Mouse (Mus musculus) heart, embryonic 13.5 days (tissue): ENCODE data around the gene Stat5b. TPM values are rescaled to one million over a fixed set of nuclear protein-coding genes. Genes with fewer than 3 reads are reported as not detected.

Experiments used
- ATAC-seq: fragments of 200-750 bp; cut with Nextera tagmentation; 2 replicates; pipeline ENCODE4 v1.8.0; 2017; ENCODE audit warnings: moderate TSS enrichment; ENCODE audit not compliant: insufficient number of reproducible peaks, low FRiP score, low TSS enrichment; ENCODE audit errors: extremely low read depth
- H3K27ac ChIP-seq: fragments of 300-500 bp; sonication (generic); replicated peaks from 2 replicates; pipeline ENCODE4 v1.5.1; 2015; ENCODE audit warnings: moderate library complexity, mild to moderate bottlenecking, inconsistent platforms
- H3K27me3 ChIP-seq: fragments of 300-500 bp; sonication (generic); replicated peaks from 2 replicates; pipeline ENCODE4 v1.6.1; 2015; ENCODE audit warnings: mild to moderate bottlenecking, inconsistent platforms
- H3K36me3 ChIP-seq: fragments of 300-500 bp; sonication (generic); 2 replicates; pipeline ENCODE4 v1.6.1; 2015; ENCODE audit warnings: mild to moderate bottlenecking, inconsistent platforms
- H3K4me1 ChIP-seq: fragments of 300-500 bp; sonication (generic); 2 replicates; pipeline ENCODE4 v1.6.1; 2015; ENCODE audit warnings: inconsistent platforms
- H3K4me2 ChIP-seq: fragments of 300-500 bp; sonication (generic); 2 replicates; pipeline ENCODE4 v1.6.1; 2015; ENCODE audit warnings: inconsistent platforms, mild to moderate bottlenecking, moderate library complexity
- H3K4me3 ChIP-seq: fragments of 300-500 bp; sonication (generic); 2 replicates; pipeline ENCODE4 v1.5.1; 2015; ENCODE audit warnings: moderate library complexity, mild to moderate bottlenecking, inconsistent platforms
- H3K9ac ChIP-seq: fragments of 300-500 bp; sonication (generic); 2 replicates; pipeline ENCODE4 v1.6.1; 2015; ENCODE audit warnings: inconsistent platforms, mild to moderate bottlenecking, moderate library complexity
- H3K9me3 ChIP-seq: fragments of 300-500 bp; sonication (generic); 2 replicates; pipeline ENCODE4 v1.6.1; 2016; ENCODE audit warnings: inconsistent platforms
- WGBS: fragments of 180-500 bp; shearing (Covaris S2); methylation state at CpG from one replicate; pipeline ENCODE4 v1.1.7; 2015; ENCODE audit warnings: mixed read lengths; 5-methylcytosine and 5-hydroxymethylcytosine counted together
- polyA plus RNA-seq: library from polyadenylated mRNA; unstranded; fragments of >200 nt; fragmentation: Nextera tagmentation; extraction: Ambion mirVana; gene quantifications from 2 replicates; pipeline ENCODE4 v1.2.1, GENCODE M21; 2015

The Stat5b gene
- polyA plus RNA-seq, 1 experiment from 2014 or later: 27.0 TPM

DNA sequence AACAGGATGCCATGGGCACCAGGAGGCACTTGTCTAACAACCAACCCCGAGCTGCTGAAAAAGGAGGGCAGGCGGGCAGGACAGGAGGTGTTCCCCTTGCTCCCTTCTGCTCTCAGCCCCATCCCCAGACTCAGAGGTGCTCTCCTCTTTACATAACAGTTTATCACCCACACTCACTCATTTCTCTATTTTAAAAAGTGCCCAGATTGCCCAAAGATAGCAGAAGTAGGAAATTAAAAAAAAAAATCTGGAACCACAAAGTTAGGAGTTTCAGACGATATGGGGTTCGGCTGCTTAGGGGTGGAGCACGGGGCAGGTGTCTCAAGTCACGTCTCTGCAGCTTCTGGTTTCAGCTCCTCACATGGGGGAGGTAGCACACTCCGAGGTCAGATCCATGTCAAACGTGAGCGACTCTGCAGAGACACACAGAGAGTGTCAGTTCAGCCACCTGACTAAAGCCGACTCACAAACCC, 37.9 kb upstream of the Stat5b start:
- Histone ChIP-seq H3K4me1 (peaks cover 50% of the 10 kb centered on the region), H3K9ac (no peak overlapping the region), H3K27me3 (no peaks in the 10 kb centered on the region), H3K36me3 (peaks cover 88% of the 10 kb centered on the region), H3K4me3 (no peak overlapping the region), H3K27ac (no peak overlapping the region), H3K9me3 (no peaks in the 10 kb centered on the region), H3K4me2 (no peak overlapping the region)
- ATAC-seq: no peak
- WGBS: 63% methylated on average over 10 of the region's 10 CpGs

DNA sequence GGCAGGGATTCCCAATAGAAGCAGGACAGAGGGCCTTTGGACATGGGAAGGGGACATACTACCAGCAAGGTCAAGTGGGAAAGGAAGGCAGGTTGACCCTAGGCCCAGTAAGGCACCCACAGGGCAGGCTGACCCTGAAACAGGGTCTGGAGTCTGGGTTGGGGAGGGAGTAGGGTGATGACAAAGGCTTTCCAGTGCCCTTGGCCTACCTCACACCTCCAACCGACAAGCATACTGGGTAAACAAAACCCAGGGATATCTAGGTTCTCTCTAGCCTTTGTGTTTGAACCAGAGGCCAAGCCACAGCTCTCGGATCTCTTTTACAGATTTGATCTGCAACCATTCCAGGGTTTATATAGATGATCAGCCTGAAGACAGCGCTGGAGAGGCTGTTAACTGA, 37.2 kb upstream of the Stat5b start:
- Histone ChIP-seq H3K9ac (no peak overlapping the region), H3K4me3 (no peak overlapping the region), H3K9me3 (no peaks in the 10 kb centered on the region), H3K27me3 (no peaks in the 10 kb centered on the region), H3K4me2 (no peak overlapping the region), H3K27ac (no peak overlapping the region), H3K36me3 (peaks cover 83% of the 10 kb centered on the region), H3K4me1 (peaks cover 45% of the 10 kb centered on the region)
- no peak for ATAC-seq
- 68% methylated on average over 3 of the region's 3 CpGs for WGBS

DNA sequence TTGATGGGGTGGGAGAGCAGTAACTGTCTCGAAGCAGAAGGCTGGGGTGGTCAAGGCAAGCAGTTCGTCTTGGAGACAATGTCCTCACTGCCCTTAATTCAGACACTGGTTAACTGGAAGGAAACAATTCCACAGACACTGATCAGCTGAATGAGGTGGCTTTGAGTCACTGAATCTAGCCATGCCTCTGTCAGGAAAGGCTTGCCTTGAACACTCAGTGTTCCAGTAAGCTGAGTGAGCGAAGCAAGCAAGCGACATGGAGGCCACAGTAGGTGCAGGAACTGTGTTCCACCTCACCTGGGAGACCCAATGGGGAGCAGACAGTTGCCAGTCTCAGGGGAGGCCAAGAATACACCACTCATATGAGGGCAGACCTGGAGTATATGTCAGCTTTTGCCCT, 36.7 kb upstream of the Stat5b start:
- Histone ChIP-seq H3K36me3 (peaks cover 77% of the 10 kb centered on the region), H3K9me3 (no peaks in the 10 kb centered on the region), H3K27ac (no peak overlapping the region), H3K27me3 (no peaks in the 10 kb centered on the region), H3K4me1 (peaks cover 40% of the 10 kb centered on the region), H3K9ac (peak overlapping the region; percentile 59; the same call in 1 of the 2 replicates), H3K4me3 (no peak overlapping the region), H3K4me2 (no peak overlapping the region)
- no peak for ATAC-seq
- WGBS: 81% methylated on average over 4 of the region's 4 CpGs

DNA sequence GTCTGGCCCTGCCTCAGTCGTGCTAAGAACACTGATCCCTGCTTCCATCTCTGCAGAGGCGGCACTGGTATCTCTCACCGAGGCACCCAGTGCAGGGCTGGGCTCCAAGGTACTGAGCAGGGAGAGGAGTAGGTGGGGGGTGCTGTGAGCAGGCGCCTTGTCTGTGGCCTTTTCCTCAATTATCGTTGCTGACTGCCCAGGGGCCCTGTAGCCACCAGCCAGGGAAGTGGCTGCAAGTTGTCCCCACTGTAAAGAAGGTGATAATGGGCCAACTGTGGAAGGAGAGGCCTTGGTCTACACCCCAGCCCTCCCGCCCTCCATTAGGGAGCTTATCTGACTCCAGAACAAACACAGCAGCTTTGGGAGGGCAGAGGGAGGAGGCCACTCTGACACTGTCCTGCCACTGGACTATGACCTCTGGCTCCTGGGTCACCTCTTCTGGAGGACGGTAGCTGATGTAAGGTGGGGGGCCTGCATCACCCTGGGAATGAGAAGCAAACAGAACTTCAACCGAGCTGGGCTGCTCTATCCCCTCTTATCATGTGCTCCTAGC, 35.7 kb upstream of the Stat5b start:
- peaks cover 31% of the 10 kb centered on the region for H3K4me1 ChIP-seq
- ATAC-seq: peak; percentile 56
- no peak overlapping the region; the same call in 1 of the 2 replicates for H3K4me2 ChIP-seq
- peak overlapping the region; percentile 59 for H3K9ac ChIP-seq
- peak overlapping the region; percentile 53 for H3K27ac ChIP-seq
- H3K9me3 ChIP-seq: no peaks in the 10 kb centered on the region
- H3K27me3 ChIP-seq: no peaks in the 10 kb centered on the region
- WGBS: 23% methylated on average over 8 of the region's 8 CpGs
- H3K4me3 ChIP-seq: no peak overlapping the region
- peaks cover 68% of the 10 kb centered on the region for H3K36me3 ChIP-seq

DNA sequence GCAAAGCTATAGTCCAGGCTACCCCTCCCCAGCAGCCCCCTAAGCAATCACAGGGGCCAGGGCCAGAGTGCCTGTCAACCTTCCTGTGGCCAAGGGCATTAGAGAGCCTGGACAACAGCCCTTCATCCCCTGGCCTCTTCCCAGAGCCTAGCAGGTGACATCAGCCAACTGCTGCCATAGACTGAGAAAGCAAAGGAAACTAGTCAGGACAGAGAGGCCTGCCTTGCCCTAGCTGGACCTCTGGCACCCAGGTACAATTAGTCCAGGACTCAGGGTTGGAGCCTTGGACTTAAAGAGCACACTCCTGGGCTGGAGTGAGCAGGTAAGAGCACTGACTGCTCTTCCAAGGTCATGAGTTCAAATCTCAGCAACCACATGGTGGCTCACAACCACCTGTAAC, 34.9 kb upstream of the Stat5b start:
- Histone ChIP-seq H3K27ac (no peak overlapping the region), H3K36me3 (peaks cover 63% of the 10 kb centered on the region), H3K4me1 (peaks cover 32% of the 10 kb centered on the region), H3K4me3 (no peak overlapping the region), H3K27me3 (no peaks in the 10 kb centered on the region), H3K9ac (no peak overlapping the region), H3K4me2 (no peak overlapping the region), H3K9me3 (no peaks in the 10 kb centered on the region)
- no peak for ATAC-seq

DNA sequence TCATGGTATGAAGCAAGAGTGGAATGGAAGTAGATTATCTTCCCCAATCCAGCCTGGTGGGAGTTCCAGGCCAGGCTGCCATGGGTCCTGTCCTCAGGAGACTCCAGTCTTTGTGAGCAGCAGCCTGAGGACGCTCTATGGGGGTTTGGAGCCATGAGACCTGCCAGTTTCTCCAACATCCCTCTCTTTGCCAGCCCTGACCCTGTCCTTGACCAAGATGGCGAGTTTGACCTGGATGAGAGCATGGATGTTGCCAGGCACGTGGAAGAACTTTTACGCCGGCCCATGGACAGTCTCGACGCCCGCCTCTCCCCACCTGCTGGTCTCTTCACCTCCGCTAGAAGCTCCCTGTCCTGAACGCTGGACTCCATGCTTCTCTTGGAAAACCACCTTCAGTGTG, 33.1 kb upstream of the Stat5b start:
- ATAC-seq: no peak

DNA sequence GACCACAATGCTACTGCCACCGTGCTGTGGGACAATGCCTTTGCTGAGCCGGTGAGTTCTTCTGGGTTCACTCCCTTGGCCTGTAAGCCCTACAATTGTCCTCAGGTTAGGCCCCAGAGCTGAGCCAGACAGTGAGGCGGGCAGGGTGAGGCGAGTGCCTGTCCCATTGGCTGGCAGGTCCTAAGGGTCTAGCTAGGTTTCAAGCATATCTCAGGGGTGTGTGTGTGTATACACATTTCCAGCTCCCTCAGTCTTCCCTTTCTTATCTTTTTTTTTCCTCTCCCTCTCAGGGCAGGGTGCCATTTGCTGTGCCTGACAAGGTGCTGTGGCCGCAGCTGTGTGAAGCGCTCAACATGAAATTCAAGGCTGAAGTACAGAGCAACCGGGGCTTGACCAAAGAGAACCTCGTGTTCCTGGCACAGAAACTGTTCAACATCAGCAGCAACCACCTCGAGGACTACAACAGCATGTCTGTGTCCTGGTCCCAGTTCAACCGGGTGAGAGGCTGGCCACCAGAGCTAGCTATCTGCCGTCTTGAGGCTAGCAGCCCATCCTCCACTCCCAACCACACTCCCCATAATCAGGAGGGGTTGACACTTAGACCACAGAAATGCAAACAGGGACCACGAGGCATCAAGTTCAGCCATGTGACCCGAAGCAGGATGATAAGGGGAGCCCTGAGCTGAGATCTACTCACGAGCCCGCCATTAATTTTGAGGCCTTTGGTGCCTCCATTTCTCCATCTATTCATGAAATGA, 29.0 kb upstream of the Stat5b start:
- H3K36me3 ChIP-seq: peaks cover 26% of the 10 kb centered on the region
- 72% methylated on average over 15 of the region's 15 CpGs for WGBS
- H3K4me2 ChIP-seq: no peak overlapping the region
- no peaks in the 10 kb centered on the region for H3K27me3 ChIP-seq
- no peak for ATAC-seq
- H3K27ac ChIP-seq: no peak overlapping the region
- peaks cover 7% of the 10 kb centered on the region; the same call in 1 of the 2 replicates for H3K4me1 ChIP-seq
- no peak overlapping the region for H3K4me3 ChIP-seq
- H3K9me3 ChIP-seq: no peaks in the 10 kb centered on the region
- H3K9ac ChIP-seq: no peak overlapping the region

More for the DNA sequence above, 33.1 kb upstream of the Stat5b start:
- H3K27me3 ChIP-seq: no peaks in the 10 kb centered on the region
- H3K4me2 ChIP-seq: no peak overlapping the region
- peaks cover 49% of the 10 kb centered on the region for H3K36me3 ChIP-seq
- H3K9ac ChIP-seq: no peak overlapping the region
- peaks cover 28% of the 10 kb centered on the region for H3K4me1 ChIP-seq
- WGBS: 92% methylated on average over 10 of the region's 10 CpGs
- no peaks in the 10 kb centered on the region for H3K9me3 ChIP-seq
- no peak overlapping the region for H3K4me3 ChIP-seq
- no peak overlapping the region for H3K27ac ChIP-seq

DNA sequence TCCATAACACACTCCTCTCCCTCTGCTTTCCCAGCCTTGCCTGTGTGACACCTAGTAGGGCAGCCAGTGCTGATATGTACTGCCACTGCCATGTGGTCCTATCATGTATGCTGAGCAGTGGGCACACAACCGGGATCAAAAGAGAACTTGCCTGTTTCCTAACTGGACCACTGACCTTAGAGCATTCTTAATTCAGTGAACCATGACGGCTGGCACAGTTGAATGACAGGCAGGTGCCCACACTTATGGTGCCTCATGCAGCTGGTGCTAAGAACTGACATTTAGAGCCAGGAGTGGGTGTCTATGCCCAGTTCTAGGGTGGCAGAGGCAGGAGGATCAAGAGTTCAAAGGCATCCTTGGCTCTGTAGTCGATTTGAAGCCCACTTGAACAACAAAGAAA, 25.2 kb upstream of the Stat5b start:
- Histone ChIP-seq H3K27me3 (no peaks in the 10 kb centered on the region), H3K9me3 (no peaks in the 10 kb centered on the region), H3K27ac (no peak overlapping the region), H3K4me2 (no peak overlapping the region), H3K36me3 (peaks cover 18% of the 10 kb centered on the region), H3K4me1 (peaks cover 4% of the 10 kb centered on the region; the same call in 1 of the 2 replicates), H3K4me3 (no peak overlapping the region), H3K9ac (no peak overlapping the region)
- 72% methylated on average over 3 of the region's 3 CpGs for WGBS
- no peak for ATAC-seq

DNA sequence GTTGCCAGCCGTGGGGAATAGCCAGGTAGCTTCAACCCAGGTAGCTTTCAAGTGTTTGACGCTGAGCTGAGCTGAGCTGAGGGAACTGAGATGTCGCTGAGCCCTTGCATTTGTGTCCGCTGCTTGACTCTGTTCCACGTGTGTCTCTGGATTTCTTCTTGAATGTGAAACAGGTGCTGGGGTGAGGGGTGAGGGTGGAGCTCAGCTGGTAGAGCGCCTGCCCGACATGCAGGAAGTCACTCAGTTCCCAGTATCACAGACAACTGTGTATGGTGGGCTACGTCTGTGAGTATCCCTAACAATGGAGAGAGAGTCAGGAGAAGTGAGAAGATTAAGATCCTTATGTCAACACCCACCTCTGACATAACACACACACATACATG, 20.4 kb upstream of the Stat5b start:
- Histone ChIP-seq H3K4me2 (no peak overlapping the region), H3K4me3 (no peak overlapping the region), H3K36me3 (no peaks in the 10 kb centered on the region), H3K9ac (no peak overlapping the region), H3K27ac (no peak overlapping the region), H3K27me3 (no peaks in the 10 kb centered on the region), H3K9me3 (no peaks in the 10 kb centered on the region), H3K4me1 (peaks cover 6% of the 10 kb centered on the region; the same call in 1 of the 2 replicates)
- no peak for ATAC-seq
- WGBS: 70% methylated on average over 8 of the region's 8 CpGs

DNA sequence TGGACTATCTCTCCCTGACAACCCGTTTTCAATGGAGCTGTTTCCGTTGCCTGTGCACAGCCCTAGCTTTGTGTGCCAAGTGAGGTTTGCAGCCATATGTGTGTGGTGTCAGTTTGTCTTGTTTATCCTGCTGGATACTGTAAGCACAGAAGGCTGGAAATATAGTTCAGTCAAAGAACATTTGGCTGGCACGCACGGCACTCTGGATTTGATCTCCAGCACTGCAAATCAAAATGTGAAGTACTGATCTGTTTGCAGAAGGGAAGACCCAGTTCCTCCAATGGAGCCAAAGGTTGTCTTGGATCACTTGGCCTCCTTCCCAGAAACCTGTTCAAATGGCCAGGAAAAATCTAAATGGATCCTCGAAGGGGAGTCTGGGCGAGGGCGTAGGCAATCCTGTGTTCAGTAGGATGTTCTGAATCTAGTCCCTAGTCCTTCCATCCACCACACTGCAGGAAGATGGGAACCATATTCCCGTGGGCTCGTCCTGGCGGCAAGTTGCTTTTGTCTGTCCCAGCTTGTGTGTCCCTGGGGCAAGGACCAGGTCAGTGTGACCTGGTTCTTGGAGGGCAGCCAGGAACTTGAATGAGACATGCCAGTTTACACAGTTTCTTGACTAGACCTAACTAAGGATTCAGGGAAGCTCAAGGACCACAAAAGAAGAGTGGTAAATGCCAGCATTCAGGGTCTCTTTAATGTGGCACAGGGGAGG, 19.9 kb upstream of the Stat5b start:
- no peak overlapping the region for H3K4me2 ChIP-seq
- no peak overlapping the region for H3K9ac ChIP-seq
- no peak overlapping the region for H3K27ac ChIP-seq
- peaks cover 3% of the 10 kb centered on the region for H3K36me3 ChIP-seq
- no peak for ATAC-seq
- 73% methylated on average over 10 of the region's 10 CpGs for WGBS
- no peak overlapping the region for H3K4me3 ChIP-seq
- H3K9me3 ChIP-seq: no peaks in the 10 kb centered on the region
- peaks cover 6% of the 10 kb centered on the region; the same call in 1 of the 2 replicates for H3K4me1 ChIP-seq
- no peaks in the 10 kb centered on the region for H3K27me3 ChIP-seq

DNA sequence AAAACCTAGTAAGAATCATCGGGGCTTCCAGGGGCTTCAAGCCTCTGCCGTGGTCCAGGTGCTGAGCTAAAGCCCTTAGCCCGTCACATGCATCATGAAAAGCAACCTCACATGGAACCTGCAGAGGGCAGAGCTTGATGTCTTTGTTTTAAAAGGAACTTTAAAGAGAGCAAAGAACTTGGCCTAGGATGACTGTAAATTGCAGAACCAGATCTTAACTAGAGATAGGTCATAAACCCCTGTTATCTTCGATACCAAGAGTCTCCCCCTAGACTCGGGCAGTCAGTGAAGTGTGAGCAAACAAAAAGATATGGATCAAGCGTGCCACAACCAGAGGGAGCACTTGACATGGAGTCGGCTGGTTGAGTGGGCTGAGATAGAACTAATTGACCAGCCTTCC, 15.1 kb upstream of the Stat5b start:
- H3K36me3 ChIP-seq: peaks cover 9% of the 10 kb centered on the region
- no peak overlapping the region for H3K27ac ChIP-seq
- H3K4me1 ChIP-seq: peaks cover 16% of the 10 kb centered on the region
- no peak for ATAC-seq
- H3K9me3 ChIP-seq: no peaks in the 10 kb centered on the region
- no peak overlapping the region for H3K4me2 ChIP-seq
- H3K9ac ChIP-seq: no peak overlapping the region
- WGBS: 57% methylated on average over 7 of the region's 7 CpGs
- H3K4me3 ChIP-seq: no peak overlapping the region
- peaks cover 8% of the 10 kb centered on the region for H3K27me3 ChIP-seq
